Mouse (Mus musculus) olfactory bulb, adult 2 months (tissue): ENCODE results near the gene Pde6d. TPM values are rescaled to one million over a fixed set of nuclear protein-coding genes. Genes with fewer than 3 reads are reported as not detected.

Experiments
- H3K27ac ChIP-seq: fragments of 200-500 bp; 2 replicates; pipeline ENCODE4 v1.5.1; 2012; ENCODE audit warnings: low read depth, low read length; ENCODE audit not compliant: insufficient read depth
- H3K4me1 ChIP-seq: fragments of 200-500 bp; 2 replicates; pipeline ENCODE4 v1.6.1; 2012; ENCODE audit warnings: low read length; ENCODE audit not compliant: control insufficient read depth, insufficient read depth
- H3K4me3 ChIP-seq: fragments of 200-500 bp; 2 replicates; pipeline ENCODE4 v1.5.1; 2012; ENCODE audit warnings: mild to moderate bottlenecking, low read depth, low read length, moderate library complexity; ENCODE audit not compliant: insufficient read depth
- CTCF ChIP-seq: fragments of 200-500 bp; IDR thresholded peaks from 2 replicates; pipeline ENCODE4 v1.5.1; 2012; ENCODE audit warnings: low read depth, mild to moderate bottlenecking, low read length, moderate library complexity; ENCODE audit not compliant: insufficient read depth
- POLR2A ChIP-seq: fragments of 200-500 bp; IDR thresholded peaks from 2 replicates; pipeline ENCODE4 v1.6.1; 2012; ENCODE audit warnings: mild to moderate bottlenecking, low read depth, low read length, moderate library complexity; ENCODE audit not compliant: insufficient read depth
- WGBS: fragments of 180-500 bp; shearing (Covaris S2); methylation state at CpG from one replicate; pipeline ENCODE4 v1.1.7; 2018; 5-methylcytosine and 5-hydroxymethylcytosine counted together
- polyA plus RNA-seq: library from polyadenylated mRNA; stranded (reverse); fragments of >200 nt; gene quantifications from 2 replicates; pipeline ENCODE4 v1.2.4, GENCODE M21; 2012; ENCODE audit warnings: low replicate concordance; ENCODE audit not compliant: missing spikeins, insufficient read depth, insufficient read length

The Pde6d gene
- polyA plus RNA-seq, 1 experiment, result not detected

GRCm38 (mm10) chr1:86531547-86532321 lies 50.7 kb downstream of the Pde6d start:
- TF ChIP-seq CTCF (no peak), POLR2A (no peak)
- peaks cover 8% of the 10 kb centered on the region; the same call in 1 of the 2 replicates for H3K4me1 ChIP-seq
- no peak overlapping the region for H3K27ac ChIP-seq
- WGBS, result 20% methylated on average over 13 of the region's 13 CpGs
- no peak overlapping the region for H3K4me3 ChIP-seq

- peaks cover 9% of the 10 kb centered on the region for H3K4me1 ChIP-seq
- whole genome bisulfite sequencing, result 26% methylated on average over 4 of the region's 4 CpGs
- H3K4me3 ChIP-seq, result no peak overlapping the region
- no peak overlapping the region for H3K27ac ChIP-seq
- TF ChIP-seq CTCF, result no peak
- TF ChIP-seq POLR2A, result no peak
These were observed 51.4 kb downstream of the Pde6d start for GRCm38 (mm10) chr1:86530871-86531546.

GRCm38 (mm10) chr1:86529590-86529989 lies 52.8 kb downstream of the Pde6d start:
- Histone ChIP-seq H3K4me3 (peak overlapping the region; percentile 88; the same call in 1 of the 2 replicates), H3K27ac (no peak overlapping the region), H3K4me1 (peaks cover 18% of the 10 kb centered on the region)
- TF ChIP-seq POLR2A, result no peak
- TF ChIP-seq CTCF, result no peak
- WGBS, result 27% methylated on average over 4 of the region's 4 CpGs

GRCm38 (mm10) chr1:86528571-86529180 lies 53.8 kb downstream of the Pde6d start:
- under 1% methylated on average over 15 of the region's 15 CpGs for WGBS
- Histone ChIP-seq H3K4me1 (peaks cover 19% of the 10 kb centered on the region), H3K27ac (peak overlapping the region; percentile 18), H3K4me3 (peak overlapping the region; percentile 88)
- TF ChIP-seq CTCF (no peak), POLR2A (no peak)

GRCm38 (mm10) chr1:86527599-86528486 lies 54.6 kb downstream of the Pde6d start:
- H3K27ac ChIP-seq, result peak overlapping the region; percentile 55
- peaks cover 19% of the 10 kb centered on the region for H3K4me1 ChIP-seq
- H3K4me3 ChIP-seq, result peak overlapping the region; percentile 88
- TF ChIP-seq CTCF (peak; percentile 91), POLR2A (peak; percentile 23; the same call in 1 of the 2 replicates)
- WGBS, result under 1% methylated on average over 89 of the region's 89 CpGs

GRCm38 (mm10) chr1:86526789-86527598 lies 55.4 kb downstream of the Pde6d start:
- H3K27ac ChIP-seq, result peak overlapping the region; percentile 55
- TF ChIP-seq CTCF (no peak; the same call in 1 of the 2 replicates), POLR2A (no peak; the same call in 1 of the 2 replicates)
- H3K4me1 ChIP-seq, result peaks cover 27% of the 10 kb centered on the region
- peak overlapping the region; percentile 88 for H3K4me3 ChIP-seq
- WGBS, result under 1% methylated on average over 111 of the region's 111 CpGs

GRCm38 (mm10) chr1:86526116-86526788 lies 56.2 kb downstream of the Pde6d start, which contains the start of gene Ptma:
Ptma (plus strand) TSS chr1:86526726.
- Histone ChIP-seq H3K4me3 (peak within 1 kb of the TSS; percentile 88), H3K27ac (peak within 1 kb of the TSS; percentile 100), H3K4me1 (peaks cover 24% of the 10 kb centered on the region)
- TF ChIP-seq POLR2A, result peak; percentile 83; the same call in 1 of the 2 replicates
- TF ChIP-seq CTCF, result no peak
- under 1% methylated on average over 59 of the region's 63 CpGs for WGBS
